Mouse (Mus musculus) adrenal gland, adult 2 months (tissue): ENCODE data around the gene Fcgbp. TPM values are rescaled to one million over a fixed set of nuclear protein-coding genes. Genes with fewer than 3 reads are reported as not detected.
A peak's percentile ranks its signal among the peaks of the same experiment; 100 is the strongest.
"Not testable (repeated sequence)": the region's sequence is repeated elsewhere in the genome, so short reads cannot be mapped to it uniquely, and the experiment has no call there.

ENCODE experiments used
- DNase-seq: peaks from one replicate; pipeline ENCODE4 v3.0.0; 2021
- long read RNA-seq: library from polyadenylated mRNA; stranded (forward); transcript quantifications from one replicate; pipeline ENCODE4 v2.0.0, GENCODE M21; 2021
- polyA plus RNA-seq: library from polyadenylated mRNA; depleted of rRNA; stranded (reverse); fragments of >200 nt; gene quantifications from 2 replicates; pipeline ENCODE4 v1.2.3, GENCODE M21; 2012; rRNA removed
- total RNA-seq, 2 experiments: library from RNA; stranded (reverse); gene quantifications; 2 replicates each; pipeline ENCODE4 v1.2.3; 2021

The Fcgbp gene
- total RNA-seq (not detected), polyA plus RNA-seq (0.04 and 0.07 TPM in 2 replicates)
- long read RNA-seq = 0 reads

DNA sequence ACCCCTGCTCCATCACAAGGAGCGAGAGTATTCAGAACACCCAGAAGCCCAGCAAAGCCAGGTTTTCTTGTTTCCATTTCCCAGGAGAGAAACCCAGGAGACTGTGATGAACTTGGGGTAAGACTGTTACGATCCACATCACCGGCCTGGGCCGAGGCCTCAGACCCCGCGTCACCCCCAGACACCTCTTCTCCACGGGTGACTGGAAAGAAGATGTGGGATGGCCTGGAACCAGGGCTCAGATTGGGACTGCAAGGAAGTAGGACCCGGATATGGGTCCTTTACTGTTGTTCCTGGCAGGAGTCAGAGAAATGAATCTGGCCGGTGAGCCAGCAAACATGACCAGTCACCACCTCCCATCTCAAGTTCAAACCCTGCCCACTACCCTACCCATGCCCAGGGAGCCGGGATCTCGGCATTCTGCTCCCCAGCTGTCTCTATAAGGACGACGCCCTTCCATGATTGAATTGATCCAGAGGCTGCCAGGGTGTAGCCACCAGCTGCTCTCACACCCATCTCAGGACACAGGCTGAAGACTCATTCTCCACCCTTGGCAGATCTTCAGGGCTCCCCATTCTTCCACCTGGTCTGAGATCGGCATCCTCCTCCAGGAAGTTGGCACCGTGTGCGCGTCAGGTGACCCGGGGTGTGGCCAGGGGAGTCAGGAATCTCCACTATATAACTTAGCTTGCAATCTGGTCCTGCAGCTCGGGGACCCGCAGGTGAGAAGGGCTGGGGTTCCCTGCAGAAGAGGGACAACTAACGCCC is at the start of gene Fcgbp:
Gene Fcgbp (plus strand): TSS at position 706 of the 768 bp plus-strand sequence.
- no peak for DNase-seq

DNA sequence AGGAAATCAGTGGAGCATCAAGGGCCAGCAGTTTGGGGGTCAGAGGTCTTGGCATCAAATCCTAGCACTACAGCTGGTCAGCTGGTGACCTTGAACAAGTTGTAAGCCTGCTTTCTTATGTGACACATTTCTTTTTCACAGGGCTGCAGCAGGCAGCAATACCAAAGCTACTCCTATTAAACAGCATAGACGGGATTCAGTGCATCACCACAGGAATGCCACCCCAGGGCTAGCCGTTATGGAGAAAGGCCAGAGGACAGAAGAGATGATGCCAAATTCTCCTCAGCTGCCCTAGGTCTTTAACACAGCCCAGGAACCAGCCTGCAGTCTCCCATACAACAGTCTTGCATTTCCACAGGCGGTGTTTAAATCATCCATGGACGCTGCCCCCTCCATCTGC is 26.5 kb upstream of the Fcgbp start:
- no peak for DNase-seq

- peak; percentile 98 for DNase-seq
Observed at GRCm38 (mm10) chr7:28049476-28050409, 21.3 kb upstream of the Fcgbp start, which contains the start of gene Psmc4. Gene Psmc4, minus strand, starts transcription at chr7:28050101.

DNA sequence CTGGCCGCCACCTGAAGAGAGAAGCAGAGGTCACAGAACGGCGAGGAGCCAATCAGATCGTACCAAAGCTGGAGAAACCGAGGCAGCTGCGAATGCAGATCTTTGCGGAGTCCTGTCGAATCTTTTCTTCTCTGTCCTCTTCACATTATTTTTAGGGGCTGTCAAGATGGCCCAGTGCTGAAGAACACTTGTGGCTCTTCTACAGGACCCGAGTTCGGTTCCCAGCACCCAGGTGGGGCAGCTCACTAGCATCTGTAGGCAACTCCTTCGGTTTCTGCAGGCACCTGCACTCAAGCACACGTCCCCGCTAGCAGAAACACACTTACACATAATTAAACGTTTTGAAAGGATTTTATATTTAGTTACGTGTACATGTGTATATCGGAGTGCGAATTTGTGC is 20.5 kb upstream of the Fcgbp start:
- DNase-seq = no peak

GRCm38 (mm10) chr7:28053046-28053930 is 17.7 kb upstream of the Fcgbp start:
- DNase-seq = no peak

- DNase-seq = no peak
Observed at GRCm38 (mm10) chr7:28059972-28060371, 11.1 kb upstream of the Fcgbp start.

DNA sequence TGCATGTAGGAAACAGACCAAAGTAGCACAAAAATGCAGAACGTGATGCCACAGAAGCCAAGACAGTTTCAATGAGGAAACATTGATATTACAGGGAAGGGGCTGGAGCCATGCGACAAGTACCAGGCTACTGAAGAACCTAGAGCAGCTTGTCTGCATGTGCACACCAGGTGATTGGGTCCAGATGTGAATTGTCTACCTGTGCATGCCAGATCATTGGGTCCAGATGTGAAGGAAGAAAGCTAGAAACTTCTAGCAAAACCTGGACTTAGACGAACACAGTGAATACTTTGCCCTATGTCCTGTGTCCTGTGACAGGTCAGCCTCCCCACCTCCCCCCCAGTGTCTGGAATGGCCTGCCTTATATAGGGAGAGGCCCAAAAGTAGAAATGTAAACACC is 2.4 kb upstream of the Fcgbp start:
- DNase-seq = no peak

GRCm38 (mm10) chr7:28069546-28070172 is 1.4 kb upstream of the Fcgbp start:
- DNase-seq = no peak

GRCm38 (mm10) chr7:28084215-28084614 is 13.2 kb downstream of the Fcgbp start:
- no peak for DNase-seq

GRCm38 (mm10) chr7:28086236-28086635 is 15.2 kb downstream of the Fcgbp start:
- no peak for DNase-seq

- DNase-seq = no peak
Observed at GRCm38 (mm10) chr7:28093541-28093940, 22.5 kb downstream of the Fcgbp start.

GRCm38 (mm10) chr7:28099101-28099500 is 28.1 kb downstream of the Fcgbp start:
- no peak for DNase-seq

DNA sequence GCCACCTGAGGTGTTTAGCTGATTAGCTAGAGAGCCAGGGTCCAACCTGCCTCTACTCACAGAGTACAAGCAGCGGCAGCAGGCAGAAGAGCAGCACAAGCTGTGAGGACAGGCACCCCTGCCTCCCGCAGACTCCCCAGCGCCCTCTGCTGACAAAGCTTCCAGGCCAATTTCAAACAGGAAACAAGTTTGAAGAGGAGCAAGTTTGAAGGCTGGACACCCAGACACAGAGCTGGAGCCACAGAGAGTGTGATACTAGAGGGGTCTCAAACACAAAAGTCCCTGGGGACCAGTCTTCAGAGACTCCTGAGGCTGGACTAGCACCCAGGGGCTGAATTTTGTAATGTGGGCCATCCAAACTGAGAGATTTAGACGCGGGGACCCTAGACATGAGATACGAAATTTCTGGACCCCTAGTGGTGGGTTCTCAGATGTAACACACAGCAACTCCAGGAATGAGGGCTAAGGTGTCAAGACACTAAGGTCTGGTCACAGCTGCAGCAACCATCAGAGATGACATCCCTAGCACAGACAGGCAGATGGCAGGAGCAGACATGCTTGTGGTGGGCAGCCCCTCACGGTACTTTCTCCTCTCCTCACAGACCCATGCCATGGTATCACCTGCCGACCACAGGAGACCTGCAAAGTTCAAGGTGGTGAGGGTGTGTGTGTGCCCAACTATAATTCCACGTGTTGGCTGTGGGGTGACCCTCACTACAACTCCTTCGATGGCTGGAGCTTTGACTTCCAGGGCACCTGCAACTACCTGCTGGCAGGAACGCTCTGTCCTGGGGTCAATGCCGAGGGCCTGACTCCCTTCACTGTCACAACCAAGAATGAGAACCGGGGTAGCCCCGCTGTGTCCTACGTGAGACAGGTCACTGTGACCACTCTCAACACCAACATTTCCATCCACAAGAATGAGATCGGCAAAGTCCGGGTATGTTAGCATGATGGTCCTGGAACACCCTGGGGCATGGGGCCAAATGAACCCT is 29.9 kb downstream of the Fcgbp start:
- peak; percentile 13 for DNase-seq

DNA sequence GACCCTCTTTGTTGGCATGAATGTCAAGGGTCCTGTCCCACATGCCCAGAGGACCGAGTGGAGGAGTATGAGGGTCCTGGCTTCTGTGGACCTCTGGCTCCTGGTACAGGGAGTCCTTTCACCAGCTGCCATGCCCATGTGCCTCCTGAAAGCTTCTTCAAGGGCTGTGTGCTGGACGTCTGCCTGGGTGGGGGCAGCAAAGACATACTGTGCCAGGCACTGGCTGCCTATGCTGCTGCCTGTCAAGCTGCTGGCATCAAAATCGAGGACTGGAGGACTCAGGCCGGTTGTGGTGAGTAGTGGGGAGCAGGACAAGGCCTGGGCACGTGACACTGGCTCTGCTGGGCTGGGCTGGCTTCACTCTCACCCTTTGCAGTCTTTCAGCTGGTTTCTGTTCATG is 31.9 kb downstream of the Fcgbp start:
- not testable (repeated sequence) for DNase-seq

DNA sequence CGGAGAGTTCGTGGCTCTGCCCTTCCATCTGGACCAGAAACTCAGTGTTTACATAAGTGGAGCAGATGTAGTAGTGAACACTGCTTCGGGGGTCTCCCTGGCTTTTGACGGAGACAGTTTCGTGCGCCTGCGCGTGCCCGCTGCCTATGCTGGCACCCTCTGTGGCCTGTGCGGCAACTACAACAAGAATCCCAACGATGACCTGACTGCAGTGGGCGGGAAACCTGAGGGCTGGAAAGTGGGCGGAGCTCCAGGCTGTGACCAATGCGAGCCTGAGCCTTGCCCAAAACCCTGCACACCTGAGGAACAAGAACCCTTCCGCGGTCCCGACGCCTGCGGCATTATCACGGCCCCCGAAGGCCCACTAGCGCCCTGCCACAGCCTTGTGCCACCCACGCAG is 33.6 kb downstream of the Fcgbp start:
- no peak for DNase-seq

DNA sequence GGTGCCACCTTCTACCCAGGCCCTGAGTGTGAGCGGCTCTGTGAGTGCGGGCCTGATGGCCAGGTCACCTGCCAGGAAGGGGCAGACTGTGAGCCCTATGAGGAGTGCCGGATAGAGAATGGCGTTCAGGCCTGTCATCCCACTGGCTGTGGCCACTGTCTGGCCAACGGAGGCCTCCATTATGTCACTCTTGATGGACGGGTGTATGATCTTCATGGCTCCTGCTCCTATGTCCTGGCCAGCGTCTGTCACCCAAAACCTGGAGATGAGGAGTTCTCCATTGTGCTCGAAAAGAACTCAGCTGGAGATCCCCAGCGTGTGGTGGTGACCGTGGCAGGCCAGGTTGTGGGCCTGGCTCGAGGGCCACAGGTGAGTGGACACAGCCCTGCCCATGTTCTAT is 35.2 kb downstream of the Fcgbp start:
- DNase-seq = no peak

GRCm38 (mm10) chr7:28114648-28115047 is 43.6 kb downstream of the Fcgbp start:
- no peak for DNase-seq

DNA sequence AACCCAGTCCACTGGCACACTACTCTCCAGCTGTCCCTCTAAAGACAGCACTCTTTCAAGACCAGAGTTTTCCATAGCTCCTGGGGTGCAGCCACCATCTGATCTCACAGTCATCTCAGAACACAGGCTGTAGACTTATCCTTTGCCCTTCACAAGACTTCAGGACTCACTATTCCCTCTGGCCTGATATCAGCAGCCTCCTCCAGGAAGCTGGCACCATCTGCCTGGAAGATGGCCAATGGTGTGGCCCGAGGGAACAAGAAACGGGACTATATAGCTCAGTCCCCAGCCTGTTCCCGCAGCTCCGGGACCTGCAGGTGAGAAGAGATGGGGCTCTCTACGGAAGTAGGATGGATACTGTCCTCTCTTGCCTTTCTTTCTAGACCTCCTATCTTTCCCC is 58.1 kb downstream of the Fcgbp start, which contains the start of gene 9530053A07Rik:
Gene 9530053A07Rik (plus strand): TSS at position 301 of the 400 bp plus-strand sequence.
- DNase-seq = no peak

DNA sequence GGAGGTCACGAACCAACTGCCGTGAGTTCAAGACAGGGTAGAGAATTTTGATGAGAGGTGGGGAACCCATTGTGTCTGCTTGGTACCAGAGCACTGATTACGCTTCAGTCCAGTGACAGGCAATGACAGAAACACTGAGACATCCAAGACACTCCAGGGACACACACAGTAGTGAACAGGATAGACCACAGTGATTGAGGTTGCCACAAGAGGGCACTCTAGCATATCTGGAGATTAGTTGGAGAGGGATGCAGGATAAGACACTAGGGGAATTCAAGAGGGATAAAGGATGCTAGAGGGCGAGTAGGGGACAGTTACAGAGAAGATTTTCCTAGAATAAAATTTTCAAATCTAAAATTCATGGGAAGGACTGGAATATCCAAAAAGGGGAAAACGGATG is 66.6 kb downstream of the Fcgbp start:
- DNase-seq = peak; percentile 19

GRCm38 (mm10) chr7:28148263-28148662 is 77.2 kb downstream of the Fcgbp start:
- DNase-seq = peak; percentile 66
